Comparison of ENCODE assay signal across 18 mouse cellular contexts in the genomic region with DNA sequence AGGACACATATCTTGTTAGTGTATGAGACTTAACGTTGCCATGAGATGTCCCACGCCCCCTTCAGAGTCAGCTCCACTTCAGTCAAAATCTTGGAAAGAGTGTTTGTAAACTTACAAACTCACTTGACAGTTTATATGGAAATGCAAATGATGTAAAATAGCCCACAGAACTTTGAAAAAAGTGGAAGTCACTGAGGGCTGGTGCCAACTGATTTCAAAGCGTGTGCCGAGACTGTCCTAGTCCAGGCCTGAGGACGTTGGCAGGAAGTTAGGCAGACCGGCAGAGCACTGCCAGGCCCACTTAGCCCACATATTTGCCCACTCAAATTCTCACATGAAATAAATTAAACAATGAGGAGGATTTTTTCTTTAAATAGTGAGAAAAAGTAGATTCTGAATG.
DNase-seq lines count a peak whose midpoint lies in the region; ATAC-seq and TF ChIP-seq lines count a peak whose summit lies in the region.
"Had no signal": no experiment of that assay in that cellular context is flagged by ENCODE, and none has a peak within 500 bp of the region (broad histone marks: within the 10 kb centered on the region; RNA-seq: fewer than 3 reads in every experiment).

No protein-coding gene starts in this region.

- TF ChIP-seq EP300 in MEL (IDR thresholded peaks at IDR 0.05; ENCODE audit: low read depth in 1 of 2, low read length in 2 of 2) = peak; percentile 59 to 76; a peak in 3 of 4 replicates

- no peak for DNase-seq in lung, adult 18-20 months
- DNase-seq in 416B (ENCODE audit: low read depth) = peak; percentile 49
- peak; percentile 70 for DNase-seq in MEL (ENCODE audit: low read depth, low spot score)
- no peak for DNase-seq in layer of hippocampus, adult 8-10 months (ENCODE audit: low spot score in 2 of 2)
- no peak for DNase-seq in embryo, embryonic 9.5 days (ENCODE audit: extremely low spot score)
- DNase-seq: adrenal gland, postnatal 14 days; cerebellum, adult 18-20 months; cerebellum, postnatal 10 days; gastrocnemius, postnatal 10 days had no signal

- ATAC-seq in lung, embryonic 15.5 days (ENCODE audit: borderline replicate concordance, extremely low read depth, low FRiP score, low TSS enrichment) = no peak
- ATAC-seq in granulocyte monocyte progenitor cell, adult 5-6 weeks (replicated peaks; ENCODE audit: poor library complexity, severe bottlenecking) = peak; percentile 26; the same call in 1 of the 2 replicates
- ATAC-seq: forebrain, embryonic 16.5 days; Patski had no signal

- no peaks in the 10 kb centered on the region for H3K79me2 ChIP-seq in MEL (ENCODE audit: control insufficient read depth, insufficient read depth, low read length, poor library complexity)

- H3K4me3 ChIP-seq in lung, embryonic 15.5 days = no peak overlapping the region
- peak overlapping the region; percentile 12 to 21; a peak in 3 of 4 replicates for H3K4me3 ChIP-seq in MEL (ENCODE audit: control insufficient read depth in 1 of 2, insufficient read depth in 1 of 2, low read depth in 2 of 2, low read length in 2 of 2)
- H3K4me3 ChIP-seq: embryonic facial prominence, embryonic 13.5 days; forebrain, embryonic 12.5 days; heart, embryonic 12.5 days; hindbrain, embryonic 15.5 days had no signal

- no peak overlapping the region for H3K4me2 ChIP-seq in lung, embryonic 15.5 days
- H3K4me2 ChIP-seq: embryonic facial prominence, embryonic 13.5 days; forebrain, embryonic 12.5 days; heart, embryonic 12.5 days; hindbrain, embryonic 15.5 days had no signal

- H3K9ac ChIP-seq in lung, embryonic 15.5 days = no peak overlapping the region
- peak overlapping the region; percentile 33 for H3K9ac ChIP-seq in MEL (ENCODE audit: control insufficient read depth, low read depth, low read length, poor library complexity, severe bottlenecking)
- H3K9ac ChIP-seq: embryonic facial prominence, embryonic 13.5 days; forebrain, embryonic 12.5 days; heart, embryonic 12.5 days; hindbrain, embryonic 15.5 days had no signal

- peak overlapping the region; percentile 26 for H3K27ac ChIP-seq in lung, embryonic 15.5 days
- peak overlapping the region; percentile 88 for H3K27ac ChIP-seq in MEL (ENCODE audit: control insufficient read depth, low read depth, low read length)
- H3K27ac ChIP-seq: embryonic facial prominence, embryonic 13.5 days; forebrain, embryonic 12.5 days; hindbrain, embryonic 15.5 days had no signal

- TF ChIP-seq CTCF in MEL (IDR thresholded peaks at IDR 0.05 in 2 of 3, conservative IDR thresholded peaks at IDR 0.05 in 1 of 3; ENCODE audit: control insufficient read depth in 1 of 3, insufficient read depth in 1 of 3, low read depth in 2 of 3, low read length in 3 of 3, poor library complexity in 1 of 3, severe bottlenecking in 1 of 3) = no peak

- no peak for TF ChIP-seq POLR2A in MEL (IDR thresholded peaks at IDR 0.05; ENCODE audit: control insufficient read depth in 1 of 2, insufficient read depth in 1 of 2, low read depth in 1 of 2, low read length in 2 of 2, poor library complexity in 1 of 2)

- peaks cover 9% of the 10 kb centered on the region; the same call in 1 of the 2 replicates for H3K4me1 ChIP-seq in lung, embryonic 15.5 days
- peaks cover 8 to 27% of the 10 kb centered on the region in 2 experiments for H3K4me1 ChIP-seq in MEL (ENCODE audit: control insufficient read depth in 1 of 2, insufficient read depth in 2 of 2, low read length in 2 of 2)
- H3K4me1 ChIP-seq: heart, embryonic 12.5 days; hindbrain, embryonic 15.5 days had no signal

- no peak for TF ChIP-seq RAD21 in MEL (IDR thresholded peaks at IDR 0.05; ENCODE audit: low read depth, low read length)

- no peaks in the 10 kb centered on the region for H3K36me3 ChIP-seq in lung, embryonic 15.5 days
- peaks cover 0 to 22% of the 10 kb centered on the region in 2 experiments; a peak in 2 of 4 replicates for H3K36me3 ChIP-seq in MEL (ENCODE audit: control insufficient read depth in 1 of 2, insufficient read depth in 2 of 2, low read length in 2 of 2)
- H3K36me3 ChIP-seq: embryonic facial prominence, embryonic 13.5 days; forebrain, embryonic 12.5 days; G1E; heart, embryonic 12.5 days; hindbrain, embryonic 15.5 days had no signal

- no peaks in the 10 kb centered on the region for H3K27me3 ChIP-seq in lung, embryonic 15.5 days
- no peaks in the 10 kb centered on the region for H3K27me3 ChIP-seq in MEL (ENCODE audit: control insufficient read depth in 1 of 2, insufficient read depth in 2 of 2, low read length in 2 of 2)
- H3K27me3 ChIP-seq: forebrain, embryonic 12.5 days; heart, embryonic 12.5 days; hindbrain, embryonic 15.5 days had no signal

- no peaks in the 10 kb centered on the region for H3K9me3 ChIP-seq in lung, embryonic 15.5 days
- no peaks in the 10 kb centered on the region for H3K9me3 ChIP-seq in MEL (replicated peaks; ENCODE audit: insufficient read depth, low read length)
- H3K9me3 ChIP-seq: embryonic facial prominence, embryonic 13.5 days; forebrain, embryonic 12.5 days; G1E; heart, embryonic 12.5 days; hindbrain, embryonic 15.5 days had no signal

- WGBS in lung, embryonic 15.5 days = 31% methylated on average over 6 of the region's 6 CpGs

TF ChIP-seq in MEL, 35 proteins besides CTCF, POLR2A, EP300 and RAD21:
- TF ChIP-seq RCOR1 (IDR thresholded peaks at IDR 0.05; ENCODE audit: low read depth, low read length) (0 out of 2 replicates have a peak, but pooled peaks have one; percentile 8), USF1 (IDR thresholded peaks at IDR 0.05; ENCODE audit: low read depth, low read length) (no peak), TAL1 (IDR thresholded peaks at IDR 0.05; ENCODE audit: low read length) (peak; percentile 68), ZNF384 (IDR thresholded peaks at IDR 0.05; ENCODE audit: low read depth, low read length) (peak; percentile 16; the same call in 1 of the 2 replicates), POLR2AphosphoS5 (IDR thresholded peaks at IDR 0.05; ENCODE audit: borderline replicate concordance, low read depth, low read length) (no peak), ZC3H11A (IDR thresholded peaks at IDR 0.05; ENCODE audit: low read depth, low read length) (no peak), MYC (IDR thresholded peaks at IDR 0.05; ENCODE audit: low read depth, low read length) (0 out of 2 replicates have a peak, but pooled peaks have one; percentile 3), ZKSCAN1 (IDR thresholded peaks at IDR 0.05; ENCODE audit: low read depth, low read length) (no peak), GABPA (IDR thresholded peaks at IDR 0.05; ENCODE audit: low read depth, low read length) (no peak), TCF12 (IDR thresholded peaks at IDR 0.05; ENCODE audit: low read depth, low read length) (peak; percentile 58; the same call in 1 of the 2 replicates), TBP (IDR thresholded peaks at IDR 0.05; ENCODE audit: low read depth, low read length) (0 out of 2 replicates have a peak, but pooled peaks have one; percentile 19), CHD2 (IDR thresholded peaks at IDR 0.05; ENCODE audit: low read length) (no peak), ETS1 (IDR thresholded peaks at IDR 0.05; ENCODE audit: low read depth, low read length) (peak; percentile 59; the same call in 1 of the 2 replicates), USF2 (IDR thresholded peaks at IDR 0.05; ENCODE audit: borderline replicate concordance in 1 of 2, insufficient read depth in 1 of 2, low read depth in 1 of 2, low read length in 2 of 2) (no peak), E2F4 (IDR thresholded peaks at IDR 0.05; ENCODE audit: borderline replicate concordance, low read depth, low read length) (no peak), MAZ (IDR thresholded peaks at IDR 0.05; ENCODE audit: low read depth, low read length) (no peak)

Comparison
In these comparisons a context has a peak if more than half of its experiments do, and no peak if none do; other contexts are left out.
1. DNase-seq: peak in 416B (single experiment) and MEL (single experiment); none in lung, adult 18-20 months (0 of 2), layer of hippocampus, adult 8-10 months (0 of 2) and embryo, embryonic 9.5 days (single experiment).